Mouse (Mus musculus) CD4-positive helper T cell, adult 2 months (primary cell): ENCODE data around the gene Gm14569.

Source experiments
- DNase-seq: peaks from one replicate; pipeline ENCODE4 v3.0.0-alpha.2; 2012; ENCODE audit warnings: low read depth, missing footprints, low spot score

Gene Gm14569

DNA sequence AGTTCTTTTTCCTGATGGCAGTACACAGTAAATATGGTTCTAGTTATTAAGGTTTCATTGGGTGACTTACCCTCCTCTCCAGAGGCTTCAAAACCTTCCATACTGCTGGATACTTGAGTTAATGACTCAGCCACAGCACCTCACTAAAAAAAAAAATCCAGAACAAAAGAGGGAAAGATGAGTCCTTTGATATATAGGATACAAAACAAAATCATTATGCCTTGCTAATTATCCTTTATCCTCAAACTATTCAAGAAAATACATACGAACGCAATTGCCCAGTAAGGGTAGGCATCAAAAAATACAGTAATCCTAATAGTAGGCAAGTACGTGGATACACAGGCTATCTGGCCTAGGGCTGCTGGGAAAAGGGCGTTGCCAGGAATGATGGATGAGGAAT, at the start of gene Gm14569:
Gene Gm14569 (minus strand): TSS at position 101 of the 400 bp plus-strand sequence.
- DNase-seq: no peak

DNA sequence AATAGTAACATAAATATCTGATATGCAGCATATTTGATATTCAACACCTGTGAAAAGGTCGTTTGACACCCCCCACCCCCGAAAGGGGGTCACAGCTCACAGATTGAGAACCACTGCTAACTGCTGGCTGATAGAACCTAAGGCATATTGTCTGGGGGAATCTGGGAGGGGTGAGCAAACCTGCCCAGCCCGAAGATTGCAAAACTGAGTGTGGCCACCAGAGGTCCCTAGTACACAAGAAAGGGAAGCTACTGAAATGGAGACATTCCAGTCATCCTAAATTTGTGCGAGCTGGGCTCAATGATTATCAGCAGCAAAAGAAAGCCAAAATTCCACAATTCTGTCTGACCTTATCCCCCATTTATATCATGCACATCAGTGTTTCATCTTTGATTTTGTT, 42.9 kb upstream of the Gm14569 start:
- peak; percentile 28 for DNase-seq

DNA sequence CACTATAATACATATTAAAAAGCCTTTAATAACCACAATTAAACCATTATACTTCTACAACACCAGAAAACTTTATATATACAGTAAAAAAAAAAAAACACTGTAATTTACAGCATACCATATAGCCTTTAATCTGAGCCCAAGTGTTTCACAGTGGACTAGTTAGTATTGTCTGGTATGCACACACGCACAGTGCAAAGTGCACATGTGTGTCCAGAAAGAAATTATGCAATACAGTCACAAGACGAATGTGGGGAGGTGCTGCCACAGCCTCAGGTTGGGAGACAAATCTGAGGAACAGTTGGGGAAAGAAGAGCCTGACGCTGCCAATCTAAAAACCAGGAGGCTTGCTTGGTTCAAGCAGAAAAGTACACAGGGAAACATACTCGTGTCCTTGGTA, 42.1 kb upstream of the Gm14569 start:
- no peak for DNase-seq

DNA sequence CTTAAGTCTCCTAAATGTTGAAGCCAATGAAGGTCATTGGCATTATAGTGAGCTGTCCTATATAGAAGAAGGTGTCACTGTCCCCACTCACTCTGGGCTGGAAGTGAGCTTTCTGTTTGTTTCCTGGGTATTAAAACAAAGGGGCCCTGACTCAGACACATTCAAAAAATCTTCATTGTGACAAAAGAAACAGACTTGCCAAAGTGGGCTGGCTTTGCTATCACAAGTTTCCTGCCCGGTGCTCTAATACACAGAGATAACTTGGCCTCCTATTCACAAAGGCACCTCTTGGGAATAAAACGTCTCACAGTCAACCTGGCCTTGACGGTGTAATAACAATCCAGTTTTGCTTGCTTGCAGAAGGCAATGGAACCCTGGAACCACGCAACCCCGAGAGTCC, 38.6 kb upstream of the Gm14569 start:
- no peak for DNase-seq

DNA sequence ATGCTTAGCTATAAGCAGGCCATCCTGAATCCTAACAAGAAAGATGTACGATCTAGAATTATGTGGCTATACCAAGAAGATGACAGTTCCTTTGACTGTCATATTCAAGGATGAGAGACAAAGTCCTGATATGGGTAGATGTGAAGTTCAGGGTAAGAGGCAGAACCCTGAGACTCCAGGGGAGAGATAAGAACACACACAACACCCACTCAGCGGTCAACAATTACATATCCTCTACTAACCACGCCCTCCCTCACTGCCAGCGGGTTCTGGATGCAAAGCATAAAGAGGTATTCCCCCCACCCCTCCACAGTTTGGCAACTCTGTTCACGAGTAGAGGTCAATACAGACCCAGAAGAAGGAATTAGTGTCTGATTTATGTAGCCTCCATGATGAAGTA, 32.1 kb upstream of the Gm14569 start:
- DNase-seq: no peak

DNA sequence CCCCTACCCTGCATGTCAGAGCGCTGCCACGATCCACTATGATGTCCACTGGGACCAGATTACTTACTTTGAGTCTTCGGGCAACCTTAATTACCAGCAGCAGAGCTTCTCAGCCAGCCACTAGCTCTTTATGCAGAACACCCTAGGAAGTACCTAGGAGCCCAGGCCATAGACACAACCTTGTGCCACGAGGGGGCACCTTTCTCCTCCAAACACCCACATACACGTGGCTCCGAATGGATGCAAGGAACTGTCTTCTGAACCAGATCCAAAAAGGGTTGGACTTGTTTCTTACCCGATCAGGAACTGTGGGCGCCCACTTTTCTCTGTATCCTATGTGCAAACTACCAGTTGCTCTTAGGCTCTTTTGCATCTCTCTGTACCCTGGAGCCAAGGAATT, 22.1 kb upstream of the Gm14569 start:
- no peak for DNase-seq

DNA sequence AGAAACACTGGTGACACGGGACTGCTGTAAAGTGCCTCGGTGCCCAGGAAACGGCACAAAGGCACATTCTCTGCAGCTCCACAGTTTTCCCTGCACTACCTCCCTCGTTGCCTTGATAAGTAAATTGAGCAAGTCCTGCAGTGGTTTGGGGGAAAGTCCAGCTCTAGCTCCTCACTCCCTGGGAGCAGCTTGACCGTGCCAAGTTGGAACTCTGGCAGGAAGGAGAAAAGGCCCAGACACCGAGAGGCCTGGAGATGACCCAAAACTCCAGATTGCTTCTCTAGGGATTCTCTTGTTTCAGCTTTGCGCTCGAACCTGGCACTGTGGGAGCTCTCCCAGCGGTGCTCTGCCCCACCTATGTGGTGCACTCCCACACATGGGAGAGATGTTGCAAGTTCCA, 21.6 kb upstream of the Gm14569 start:
- no peak for DNase-seq

DNA sequence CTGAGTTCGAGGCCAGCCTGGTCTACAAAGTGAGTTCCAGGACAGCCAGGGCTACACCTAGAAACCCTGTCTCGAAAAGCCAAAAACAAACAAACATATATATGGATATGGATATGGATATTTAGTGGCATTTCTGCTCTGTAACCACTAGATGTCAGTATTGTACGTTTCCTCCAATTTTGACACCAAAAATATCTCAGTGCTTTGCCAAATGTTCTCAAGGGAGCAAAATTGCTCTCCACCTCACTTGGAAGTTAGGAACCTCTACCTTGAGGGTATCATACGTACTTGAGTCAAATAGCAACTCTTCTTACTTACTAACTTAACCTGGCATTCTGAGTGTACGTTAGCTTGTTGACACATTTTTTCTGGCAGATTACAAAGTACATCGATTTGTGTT, 15.2 kb upstream of the Gm14569 start:
- DNase-seq: no peak

DNA sequence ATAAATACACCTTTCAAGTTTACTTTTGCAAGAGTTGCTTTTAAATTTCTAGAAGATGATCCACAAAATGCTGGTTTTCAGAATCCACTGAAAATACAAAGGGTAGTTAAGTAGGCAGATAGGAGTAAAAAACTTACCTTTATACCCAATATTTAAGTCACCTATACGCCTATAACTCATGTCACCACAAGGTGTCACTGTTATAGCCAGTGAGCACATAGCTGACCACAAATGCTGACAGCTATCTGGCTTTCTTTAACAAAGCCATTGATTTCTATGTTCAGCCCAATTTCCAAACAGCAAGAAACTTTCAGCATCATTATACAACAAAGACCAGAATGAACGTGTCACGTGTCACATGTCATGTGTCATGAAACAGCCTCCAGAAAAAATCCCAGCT, 2.1 kb downstream of the Gm14569 start:
- peak; percentile 34 for DNase-seq

DNA sequence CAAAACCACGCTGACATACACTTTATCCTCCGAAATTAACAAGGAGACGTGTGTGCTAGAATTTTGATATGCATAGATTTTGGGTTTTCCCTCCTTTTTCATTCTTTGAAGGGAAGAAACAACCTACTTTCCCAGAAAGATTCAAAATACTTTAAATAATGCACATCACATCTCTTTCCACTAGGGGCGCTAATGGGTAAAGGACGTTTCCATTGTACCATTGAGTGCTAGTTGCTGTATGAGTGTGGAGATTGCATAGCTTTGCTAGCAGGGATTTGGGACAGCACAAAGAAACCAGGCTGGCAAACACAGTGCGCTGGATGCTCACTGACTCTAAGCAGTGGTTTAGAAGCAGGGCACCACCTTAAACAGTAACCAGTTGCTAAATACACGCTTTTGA, 3.6 kb downstream of the Gm14569 start:
- no peak for DNase-seq

DNA sequence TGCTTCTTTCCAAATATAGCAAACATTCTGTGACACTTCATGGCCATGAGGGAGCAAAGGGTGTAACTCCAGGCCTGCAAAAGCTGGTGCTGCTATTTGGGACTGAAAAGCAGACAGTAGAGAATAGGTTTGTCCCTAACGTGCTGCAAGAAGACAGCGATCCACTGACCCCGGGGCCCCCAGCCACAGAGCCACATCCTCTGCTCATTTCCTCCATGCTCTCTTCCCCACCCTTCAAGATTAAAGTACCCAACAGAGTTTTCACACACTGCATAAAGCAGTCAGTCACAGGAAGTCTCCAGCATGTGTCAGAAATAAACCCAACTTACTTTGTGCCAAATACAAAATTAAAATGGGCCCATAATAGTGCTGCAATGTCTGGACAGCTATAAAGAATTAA, 16.8 kb downstream of the Gm14569 start:
- peak; percentile 63 for DNase-seq

DNA sequence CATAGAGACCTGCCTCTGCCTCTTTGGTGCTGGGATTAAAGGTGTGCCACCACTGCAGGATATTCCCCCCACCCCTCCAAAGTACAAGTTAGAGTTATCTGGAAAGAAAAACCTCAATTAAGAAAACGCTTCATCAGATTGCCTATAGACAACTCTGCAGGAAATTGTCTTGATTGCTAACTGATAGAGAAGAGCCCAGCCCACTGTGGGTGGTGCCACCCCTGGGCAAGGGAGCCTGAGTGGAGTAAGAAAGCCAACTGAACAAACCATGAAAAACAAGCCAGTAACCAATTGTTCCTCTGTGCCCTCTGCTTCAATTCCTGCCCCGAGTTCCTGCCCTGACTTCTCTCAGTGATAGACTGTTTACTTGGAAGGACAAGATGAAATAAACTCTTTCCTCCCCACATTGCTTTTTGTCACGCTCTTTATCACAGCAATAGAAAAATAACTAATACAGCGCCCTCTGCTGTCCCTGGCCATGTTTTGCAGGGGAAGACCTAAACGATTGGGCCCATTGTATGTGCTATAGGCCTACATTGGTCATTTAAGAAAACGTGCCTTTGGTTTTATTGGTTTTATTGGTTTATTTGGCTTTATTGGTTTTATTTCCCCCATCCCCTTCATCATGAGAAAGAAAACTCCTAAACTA, 17.4 kb downstream of the Gm14569 start:
- DNase-seq: peak; percentile 59

DNA sequence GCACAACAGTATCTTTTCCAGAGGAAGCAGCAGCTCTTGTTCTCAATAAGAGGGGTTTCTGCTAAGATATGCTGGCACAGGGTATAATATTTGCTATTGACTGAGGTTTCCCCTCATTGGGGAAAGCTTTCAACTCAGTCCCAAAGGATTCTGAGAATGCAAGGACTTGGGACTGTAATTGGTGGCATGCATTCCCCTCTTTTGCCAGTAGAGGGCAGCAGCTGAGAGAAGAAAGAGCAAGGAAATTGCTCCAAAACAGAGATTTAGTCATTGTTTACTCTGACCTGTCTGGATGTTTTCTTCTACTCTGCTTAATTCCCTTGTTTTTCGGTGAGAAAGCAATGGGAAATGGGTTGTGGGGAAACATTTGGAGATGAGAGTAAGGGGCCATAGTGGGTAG, 35.6 kb downstream of the Gm14569 start:
- DNase-seq: peak; percentile 43

DNA sequence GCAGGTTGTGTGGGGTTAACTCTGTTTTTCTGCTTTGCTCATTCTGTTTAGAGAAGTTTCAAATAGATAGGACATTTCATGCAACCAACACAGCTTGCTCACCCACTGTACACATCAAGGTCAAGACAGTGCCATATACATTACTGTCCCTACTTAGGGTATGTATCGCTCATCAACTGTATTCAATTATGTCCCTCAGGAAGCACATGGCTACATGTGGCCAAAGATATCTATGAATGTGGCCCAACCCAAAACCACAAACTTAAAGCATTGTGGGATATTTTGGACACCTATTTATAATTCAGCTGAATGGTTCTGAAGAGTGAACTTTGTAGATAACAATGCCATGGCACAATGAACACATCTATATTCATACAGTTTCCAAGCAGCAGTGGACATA, 53.7 kb downstream of the Gm14569 start:
- no peak for DNase-seq

DNA sequence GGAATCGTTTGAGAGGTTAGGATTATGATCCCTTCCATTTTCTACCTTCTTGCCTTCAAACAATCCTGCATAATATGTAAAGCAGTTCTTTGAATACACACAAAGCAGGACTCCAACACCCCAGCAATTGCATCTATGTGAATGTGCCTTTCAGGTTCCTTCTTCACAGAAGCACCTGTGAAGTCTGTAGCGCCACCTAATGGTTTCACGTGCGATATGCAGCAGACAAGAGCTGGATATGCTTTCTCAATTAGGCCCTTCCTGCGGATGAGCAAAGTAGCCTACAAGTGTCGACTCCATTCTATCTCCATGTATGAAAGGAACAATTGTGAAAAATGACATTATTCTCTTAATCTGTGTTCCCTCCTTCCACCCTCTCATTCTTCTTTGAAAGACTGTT, 56.6 kb downstream of the Gm14569 start:
- DNase-seq: no peak

DNA sequence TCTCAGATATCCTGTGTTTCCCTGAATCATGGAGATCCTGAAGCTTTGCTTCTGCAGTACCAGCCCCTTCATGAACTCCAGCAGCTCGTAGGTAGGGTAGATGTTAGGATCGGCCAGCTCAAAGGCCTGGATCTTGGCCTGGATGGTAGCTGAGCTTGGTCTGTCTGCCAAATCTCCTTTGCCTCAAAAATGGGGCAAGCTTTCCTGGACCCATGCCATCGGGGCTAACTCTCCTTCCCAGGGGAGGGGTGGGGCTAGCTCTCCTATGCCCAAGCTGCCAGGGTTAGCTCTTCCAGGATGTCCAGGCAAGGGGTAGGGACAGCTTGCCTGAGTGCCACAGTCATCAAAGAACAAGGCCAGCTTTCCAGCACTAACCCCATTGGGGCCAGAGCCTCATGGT, 72.5 kb downstream of the Gm14569 start:
- no peak for DNase-seq

DNA sequence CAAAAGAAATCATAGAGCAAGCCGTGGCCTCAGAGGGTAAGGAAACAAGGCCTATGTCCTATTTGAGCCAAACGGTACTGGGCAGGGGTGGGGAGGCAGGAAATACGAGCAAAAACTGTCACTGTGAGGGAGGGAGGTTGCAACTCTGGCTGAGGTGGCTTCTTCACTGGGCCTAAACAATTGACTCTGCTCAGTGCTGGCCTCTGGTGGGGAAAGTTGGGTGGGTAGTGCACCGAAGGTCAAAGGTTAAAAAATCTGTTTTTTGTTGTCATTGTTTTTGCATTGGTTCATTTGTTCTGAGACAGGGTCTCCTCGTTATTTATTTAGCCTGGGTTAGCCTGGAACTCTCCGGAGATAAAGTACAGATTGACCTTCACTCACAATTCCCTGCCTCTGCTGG, 89.3 kb downstream of the Gm14569 start:
- peak; percentile 8 for DNase-seq

DNA sequence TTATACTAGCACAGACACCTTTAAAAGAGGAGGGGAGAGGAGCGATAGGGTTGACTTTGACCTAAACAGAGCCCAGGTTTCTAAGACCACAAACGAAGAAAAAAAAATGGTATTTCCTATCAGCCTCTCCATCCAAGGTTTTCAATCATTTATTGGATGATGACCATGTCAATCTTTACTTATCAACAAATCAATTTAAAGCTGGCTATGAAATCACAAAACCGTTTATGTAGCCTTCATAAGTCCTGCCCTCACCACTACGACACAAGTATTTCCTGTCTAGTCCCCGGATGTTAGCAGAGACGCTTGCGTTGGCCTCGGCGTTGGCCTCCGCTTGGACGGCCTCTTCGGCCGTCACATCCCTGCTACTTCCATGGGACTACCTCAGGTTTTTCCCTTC, 90.7 kb downstream of the Gm14569 start, which contains the start of gene Gm6268:
Gene Gm6268 (plus strand): TSS at position 301 of the 400 bp plus-strand sequence.
- no peak for DNase-seq

DNA sequence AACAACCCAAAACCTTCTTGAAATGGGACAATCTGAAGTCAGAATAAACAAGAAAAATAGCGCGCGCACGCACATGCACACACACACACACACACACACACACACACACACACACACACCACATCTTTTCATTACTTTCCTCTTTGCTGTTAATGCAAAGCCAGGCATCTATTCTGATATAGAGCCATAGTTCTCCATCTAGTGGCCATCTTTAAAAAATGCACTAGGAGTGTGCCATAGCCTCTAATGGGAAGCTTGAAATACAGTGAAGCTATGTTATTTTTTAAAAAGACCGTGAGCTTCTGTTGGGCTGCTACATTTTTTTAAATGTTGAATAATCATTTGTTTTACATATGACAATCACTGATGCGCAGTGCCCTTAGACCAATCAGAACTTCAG, 98.4 kb downstream of the Gm14569 start:
- DNase-seq: peak; percentile 11

DNA sequence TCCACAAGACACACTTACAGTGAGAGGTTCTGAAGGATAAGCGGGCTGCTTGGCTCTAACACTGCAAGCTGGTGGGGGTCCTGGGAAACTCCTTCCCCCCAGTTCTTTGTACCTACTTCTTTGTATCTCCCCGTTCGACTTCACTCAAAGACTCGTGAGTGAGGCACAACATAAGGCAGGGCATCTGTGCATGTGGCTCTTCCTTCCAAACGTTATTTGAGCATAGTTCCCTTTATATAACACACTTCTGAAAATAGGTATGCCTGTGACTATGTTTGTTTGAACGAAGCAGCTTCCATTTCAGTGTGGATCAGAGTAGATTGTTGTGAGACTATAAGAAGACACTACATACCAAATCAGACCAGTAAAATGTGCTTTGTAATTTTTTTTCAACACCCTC, 99.0 kb downstream of the Gm14569 start:
- no peak for DNase-seq

DNA sequence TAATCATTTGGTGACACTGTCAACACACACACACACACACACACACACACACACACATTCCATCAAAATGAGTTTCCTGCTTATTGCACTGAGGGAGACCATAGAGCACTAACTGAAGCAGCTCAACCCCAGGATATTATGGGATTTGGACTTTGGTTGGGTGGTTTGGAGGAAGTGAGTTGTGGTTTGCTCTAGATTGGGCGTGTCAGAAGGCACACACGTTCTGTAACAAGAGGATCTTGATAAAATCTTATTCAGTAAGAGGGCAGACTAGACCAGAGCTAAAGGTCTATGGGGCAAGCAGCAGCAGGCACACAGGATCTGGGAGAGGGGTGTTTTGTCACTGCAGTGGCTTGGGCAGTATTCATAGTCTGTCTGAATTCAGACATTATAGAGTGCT, 101.1 kb downstream of the Gm14569 start:
- no peak for DNase-seq

DNA sequence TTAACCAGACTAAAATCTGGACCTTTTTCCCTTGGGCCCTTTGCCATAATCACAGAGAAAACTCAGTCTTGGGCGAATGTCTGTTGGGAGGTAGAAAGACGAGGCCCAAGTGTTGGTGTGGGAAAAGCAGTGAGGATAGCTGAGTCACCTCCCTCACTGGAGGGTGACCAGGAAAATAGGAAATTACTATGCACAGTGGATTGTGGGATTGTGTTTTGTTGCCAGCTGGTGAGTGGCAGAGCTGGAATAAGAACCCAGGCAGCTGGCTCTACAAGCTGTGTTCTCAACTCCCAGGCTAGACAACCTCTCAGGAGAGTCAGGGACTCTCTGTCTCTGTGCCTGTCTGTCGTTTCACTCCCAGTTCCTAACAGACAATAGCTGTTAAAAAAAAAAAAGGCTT, 101.7 kb downstream of the Gm14569 start:
- DNase-seq: no peak

DNA sequence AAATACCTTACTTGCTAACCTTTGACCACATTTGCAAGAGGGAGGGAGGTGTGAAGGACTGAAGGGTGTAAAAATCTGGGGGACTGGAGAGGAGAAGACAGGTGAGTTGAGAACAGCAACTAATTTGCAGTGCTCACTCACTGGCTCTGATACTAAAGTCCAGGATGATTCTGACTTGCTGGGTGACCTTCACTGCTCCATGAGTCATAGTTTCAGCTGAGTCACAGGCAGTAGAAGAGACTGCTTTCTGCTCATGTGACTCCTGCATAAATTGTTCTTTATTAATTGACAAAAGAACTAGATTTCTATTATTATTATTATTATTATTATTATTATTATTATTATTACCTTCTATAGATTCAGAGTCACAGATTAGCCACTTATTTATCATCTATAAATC, 106.3 kb downstream of the Gm14569 start:
- DNase-seq: no peak
